Mouse (Mus musculus) C2C12 (cell line): ENCODE measurements at regions not wholly inside any gene's neighbourhood (a gene's known extent, or its start where the extent isn't known, plus 50 kb on each side); places are given as distances from the start of the nearest gene placed in this dataset.

ENCODE experiments used
- H3K27me3 ChIP-seq: one replicate; pipeline ENCODE4 v1.6.1; 2011; ENCODE audit not compliant: control insufficient read depth, insufficient read depth, insufficient read length
- H3K36me3 ChIP-seq: one replicate; pipeline ENCODE4 v1.6.1; 2011; ENCODE audit not compliant: control insufficient read depth, insufficient read depth
- H3K4me3 ChIP-seq: one replicate; pipeline ENCODE4 v1.5.1; 2011; ENCODE audit warnings: mild to moderate bottlenecking, control low read depth; ENCODE audit not compliant: poor library complexity, insufficient read depth, severe bottlenecking
- H3K79me2 ChIP-seq: one replicate; pipeline ENCODE4 v1.6.1; 2011; ENCODE audit not compliant: control insufficient read depth, insufficient read depth
- H3K79me3 ChIP-seq: one replicate; pipeline ENCODE4 v1.6.1; 2011; ENCODE audit warnings: low read depth, control low read depth
- H3ac ChIP-seq: one replicate; pipeline ENCODE3; 2011; ENCODE audit warnings: low read depth; ENCODE audit not compliant: control insufficient read depth, insufficient read length
- CEBPB ChIP-seq: IDR thresholded peaks from one replicate; pipeline ENCODE4 v1.6.1; 2011; ENCODE audit warnings: low read depth, mild to moderate bottlenecking, control low read depth, moderate library complexity
- CTCF ChIP-seq: IDR thresholded peaks from one replicate; pipeline ENCODE4 v1.5.1; 2011; ENCODE audit not compliant: control insufficient read depth, insufficient read depth, insufficient read length
- FOSL1 ChIP-seq: IDR thresholded peaks from one replicate; pipeline ENCODE4 v1.8.0; 2011; ENCODE audit warnings: mild to moderate bottlenecking, low read length; ENCODE audit not compliant: poor library complexity, insufficient read depth, severe bottlenecking
- MAX ChIP-seq: IDR thresholded peaks from one replicate; pipeline ENCODE4 v1.6.1; 2011; ENCODE audit warnings: mild to moderate bottlenecking, control low read depth
- MYOD1 ChIP-seq: IDR thresholded peaks from one replicate; pipeline ENCODE4 v1.6.1; 2011; ENCODE audit warnings: low read depth; ENCODE audit not compliant: control insufficient read depth, insufficient read length
- MYOG ChIP-seq: IDR thresholded peaks from one replicate; pipeline ENCODE4 v1.6.1; 2011; ENCODE audit not compliant: control insufficient read depth, insufficient read length; ENCODE audit errors: extremely low read depth
- USF1 ChIP-seq: IDR thresholded peaks from one replicate; pipeline ENCODE4 v1.6.1; 2011; ENCODE audit warnings: low read depth, mild to moderate bottlenecking, control low read depth, moderate library complexity

GRCm38 (mm10) chr9:61123431-61123830 lies 248.7 kb upstream of the Tle3 start:
- H3K79me2 ChIP-seq, result no peaks in the 10 kb centered on the region
- TF ChIP-seq MYOG (no peak), USF1 (no peak), CTCF (no peak), CEBPB (no peak), FOSL1 (no peak), MAX (no peak)
- no peak overlapping the region for H3ac ChIP-seq
- no peaks in the 10 kb centered on the region for H3K36me3 ChIP-seq
- H3K27me3 ChIP-seq, result peaks cover 58% of the 10 kb centered on the region
- H3K4me3 ChIP-seq, result no peak overlapping the region
- H3K79me3 ChIP-seq, result no peaks in the 10 kb centered on the region

GRCm38 (mm10) chr9:61125769-61126168 lies 246.4 kb upstream of the Tle3 start:
- no peaks in the 10 kb centered on the region for H3K79me3 ChIP-seq
- TF ChIP-seq CEBPB (no peak), FOSL1 (no peak), MAX (no peak), MYOG (no peak), CTCF (no peak), MYOD1 (no peak), USF1 (no peak)
- no peaks in the 10 kb centered on the region for H3K36me3 ChIP-seq
- H3K4me3 ChIP-seq, result no peak overlapping the region
- H3K79me2 ChIP-seq, result no peaks in the 10 kb centered on the region
- H3ac ChIP-seq, result no peak overlapping the region
- peaks cover 41% of the 10 kb centered on the region for H3K27me3 ChIP-seq

- H3ac ChIP-seq, result no peak overlapping the region
These were observed 244.1 kb upstream of the Tle3 start for GRCm38 (mm10) chr9:61128077-61128476.

DNA sequence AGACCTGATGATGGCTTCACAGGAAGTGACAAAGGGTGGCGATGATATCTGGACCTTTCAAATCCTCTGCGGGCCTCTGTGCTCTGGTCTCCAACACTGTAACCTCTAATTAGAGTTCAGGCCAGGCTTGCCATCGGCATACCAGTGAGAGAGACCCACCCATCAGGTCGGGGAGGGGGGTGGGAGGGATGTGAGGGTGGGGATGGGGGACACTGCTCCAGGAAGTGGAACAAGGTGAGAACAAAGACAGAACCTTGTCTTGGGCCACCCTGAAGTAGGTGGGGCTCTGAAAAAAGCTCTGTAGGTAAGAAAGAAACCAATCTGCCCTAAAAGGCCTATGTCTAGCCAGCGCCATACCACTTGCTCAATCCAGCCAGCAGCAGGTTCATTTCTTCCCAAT lies 243.0 kb upstream of the Tle3 start:
- Histone ChIP-seq H3K4me3 (no peak overlapping the region), H3K36me3 (no peaks in the 10 kb centered on the region), H3K27me3 (peaks cover 27% of the 10 kb centered on the region), H3ac (no peak overlapping the region), H3K79me3 (no peaks in the 10 kb centered on the region), H3K79me2 (no peaks in the 10 kb centered on the region)
- TF ChIP-seq MAX, result no peak

More at GRCm38 (mm10) chr9:61128077-61128476, 244.1 kb upstream of the Tle3 start:
- Histone ChIP-seq H3K79me2 (no peaks in the 10 kb centered on the region), H3K79me3 (no peaks in the 10 kb centered on the region), H3K27me3 (peaks cover 27% of the 10 kb centered on the region), H3K4me3 (no peak overlapping the region), H3K36me3 (no peaks in the 10 kb centered on the region)
- no peak for TF ChIP-seq USF1
- no peak for TF ChIP-seq MYOG
- no peak for TF ChIP-seq CEBPB
- no peak for TF ChIP-seq FOSL1
- no peak for TF ChIP-seq MAX
- no peak for TF ChIP-seq MYOD1
- no peak for TF ChIP-seq CTCF

DNA sequence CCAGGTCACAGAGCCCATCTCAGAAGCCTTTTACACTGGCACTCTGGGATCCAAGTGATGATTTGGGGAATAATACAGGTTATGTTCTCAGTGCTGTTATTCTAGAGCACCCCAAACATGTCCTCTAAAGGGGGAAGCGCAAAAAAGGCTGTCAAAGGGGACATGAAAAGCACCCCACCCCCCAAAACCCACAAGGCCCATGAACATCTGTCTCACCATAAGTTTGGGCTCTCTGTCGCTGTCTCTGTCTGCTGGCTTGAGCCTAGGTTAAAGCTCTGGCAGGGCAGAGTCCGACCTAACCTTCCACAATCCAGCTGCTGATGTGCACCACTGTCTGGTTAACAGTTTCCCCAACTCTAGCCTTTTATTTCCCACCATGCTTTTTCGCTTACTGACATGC lies 241.3 kb upstream of the Tle3 start:
- no peaks in the 10 kb centered on the region for H3K79me2 ChIP-seq
- no peaks in the 10 kb centered on the region for H3K36me3 ChIP-seq
- H3K4me3 ChIP-seq, result no peak overlapping the region
- H3ac ChIP-seq, result no peak overlapping the region
- no peaks in the 10 kb centered on the region for H3K79me3 ChIP-seq
- H3K27me3 ChIP-seq, result peaks cover 17% of the 10 kb centered on the region
- TF ChIP-seq MYOG, result no peak

DNA sequence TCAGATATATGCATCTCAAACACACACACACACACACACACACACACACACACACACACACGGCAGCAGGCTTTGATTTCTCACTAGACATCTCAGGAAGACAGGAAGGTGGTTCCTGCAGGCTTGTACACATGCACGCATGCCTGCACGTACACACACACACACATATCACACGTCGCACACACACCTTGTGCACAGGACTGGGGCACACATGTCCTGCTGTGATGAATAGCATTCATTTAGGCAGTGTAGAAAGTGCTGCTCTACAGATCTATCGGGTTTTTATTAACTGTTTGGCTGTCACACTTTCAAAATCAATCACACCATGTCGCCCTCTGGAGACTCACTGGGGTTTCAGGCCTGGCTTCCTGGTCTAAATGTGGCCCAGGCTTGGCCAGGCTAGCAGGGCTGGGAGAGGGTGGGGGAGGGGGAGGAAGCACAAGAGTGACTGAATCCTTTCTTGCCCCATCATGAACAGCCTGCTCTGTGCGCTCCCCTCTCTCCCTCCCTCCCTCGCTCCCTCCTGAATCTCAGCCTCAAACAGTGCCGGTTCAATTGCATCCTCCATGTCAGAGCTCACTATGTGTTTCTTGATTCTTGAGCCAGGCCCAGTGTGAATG lies 236.8 kb upstream of the Tle3 start:
- H3K36me3 ChIP-seq, result no peaks in the 10 kb centered on the region
- H3K27me3 ChIP-seq, result no peaks in the 10 kb centered on the region
- no peak overlapping the region for H3K4me3 ChIP-seq
- no peaks in the 10 kb centered on the region for H3K79me2 ChIP-seq
- no peak overlapping the region for H3ac ChIP-seq
- no peaks in the 10 kb centered on the region for H3K79me3 ChIP-seq
- TF ChIP-seq FOSL1 (no peak), MYOG (no peak), CTCF (no peak), USF1 (no peak), MYOD1 (no peak), MAX (no peak)

GRCm38 (mm10) chr9:61135917-61136316 lies 236.2 kb upstream of the Tle3 start:
- no peak overlapping the region for H3K4me3 ChIP-seq
- no peaks in the 10 kb centered on the region for H3K27me3 ChIP-seq
- H3K79me3 ChIP-seq, result no peaks in the 10 kb centered on the region
- H3ac ChIP-seq, result no peak overlapping the region
- H3K79me2 ChIP-seq, result no peaks in the 10 kb centered on the region
- TF ChIP-seq CTCF, result no peak
- TF ChIP-seq MYOG, result no peak
- TF ChIP-seq CEBPB, result no peak
- TF ChIP-seq USF1, result no peak
- no peak for TF ChIP-seq FOSL1
- no peak for TF ChIP-seq MYOD1
- TF ChIP-seq MAX, result no peak
- H3K36me3 ChIP-seq, result no peaks in the 10 kb centered on the region
